Mouse (Mus musculus): Measurements from ENCODE around the gene Tfr2.
A peak's percentile ranks its signal among the peaks of the same experiment; 100 is the strongest.

The Tfr2 gene

GRCm38 (mm10) chr5:137569665-137570064, at the start of gene Tfr2:
Gene Tfr2 (plus strand): TSS chr5:137569840.
- DNase-seq (ENCODE audit: low spot score in 2 of 2): no peak

GRCm38 (mm10) chr5:137521861-137522260, 47.8 kb upstream of the Tfr2 start:
- no peak for DNase-seq (ENCODE audit: low spot score in 2 of 2)

GRCm38 (mm10) chr5:137522711-137523110, 46.9 kb upstream of the Tfr2 start:
- DNase-seq (ENCODE audit: low spot score in 2 of 2): no peak

GRCm38 (mm10) chr5:137523396-137524250, 46.0 kb upstream of the Tfr2 start:
- no peak for DNase-seq (ENCODE audit: low spot score in 2 of 2)

- DNase-seq (ENCODE audit: low spot score in 2 of 2): no peak
These were observed 45.5 kb upstream of the Tfr2 start for GRCm38 (mm10) chr5:137524251-137524515.

- no peak for DNase-seq (ENCODE audit: low spot score in 2 of 2)
These were observed 45.0 kb upstream of the Tfr2 start for GRCm38 (mm10) chr5:137524671-137525070.

- DNase-seq (ENCODE audit: low spot score in 2 of 2): no peak
These were observed 44.1 kb upstream of the Tfr2 start for GRCm38 (mm10) chr5:137525511-137525910.

GRCm38 (mm10) chr5:137526192-137526936, 43.3 kb upstream of the Tfr2 start:
- DNase-seq (ENCODE audit: low spot score in 2 of 2): peak in 1 of 2 experiments; percentile 41

- no peak for DNase-seq (ENCODE audit: low spot score in 2 of 2)
These were observed 42.2 kb upstream of the Tfr2 start for GRCm38 (mm10) chr5:137527413-137527812.

GRCm38 (mm10) chr5:137528247-137528968, 41.2 kb upstream of the Tfr2 start:
- DNase-seq (ENCODE audit: low spot score in 2 of 2): no peak

GRCm38 (mm10) chr5:137529221-137529995, 40.2 kb upstream of the Tfr2 start:
- peak in 1 of 2 experiments; percentile 35 for DNase-seq (ENCODE audit: low spot score in 2 of 2)

GRCm38 (mm10) chr5:137530075-137530474, 39.6 kb upstream of the Tfr2 start:
- no peak for DNase-seq (ENCODE audit: low spot score in 2 of 2)

- DNase-seq (ENCODE audit: low spot score in 2 of 2): peak; percentile 80
These were observed 38.8 kb upstream of the Tfr2 start for GRCm38 (mm10) chr5:137530588-137531413.

GRCm38 (mm10) chr5:137531414-137532130, 38.1 kb upstream of the Tfr2 start:
- peak in 1 of 2 experiments; percentile 41 for DNase-seq (ENCODE audit: low spot score in 2 of 2)

- DNase-seq (ENCODE audit: low spot score in 2 of 2): peak in 1 of 2 experiments; percentile 36
These were observed 37.4 kb upstream of the Tfr2 start for GRCm38 (mm10) chr5:137532131-137532807.

GRCm38 (mm10) chr5:137532808-137533116, 36.9 kb upstream of the Tfr2 start:
- no peak for DNase-seq (ENCODE audit: low spot score in 2 of 2)

GRCm38 (mm10) chr5:137533117-137533827, 36.4 kb upstream of the Tfr2 start, which contains the start of the genes Epo and Gnb2:
Gene Epo (minus strand): TSS chr5:137533242.
Gene Gnb2 (minus strand): TSS chr5:137533510.
- DNase-seq (ENCODE audit: low spot score in 2 of 2): peak; percentile 90 to 97

- DNase-seq (ENCODE audit: low spot score in 2 of 2): no peak
These were observed 34.9 kb upstream of the Tfr2 start for GRCm38 (mm10) chr5:137534762-137535161.

- DNase-seq (ENCODE audit: low spot score in 2 of 2): no peak
These were observed 34.3 kb upstream of the Tfr2 start for GRCm38 (mm10) chr5:137535318-137535717.

All from left cerebral cortex, adult 9 months (tissue).